Mouse (Mus musculus) stomach, embryonic 14.5 days (tissue): Measurements from ENCODE around the gene Rhcg. TPM values are rescaled to one million over a fixed set of nuclear protein-coding genes. Genes with fewer than 3 reads are reported as not detected.

Experiments used
- ATAC-seq: fragments of 200-750 bp; cut with Nextera tagmentation; 2 replicates; pipeline ENCODE4 v1.8.0; 2017; ENCODE audit warnings: low read depth, moderate TSS enrichment; ENCODE audit not compliant: insufficient number of reproducible peaks, insufficient read depth, low FRiP score
- H3K27ac ChIP-seq: fragments of 300-500 bp; sonication (generic); 2 replicates; pipeline ENCODE4 v1.5.1; 2014; ENCODE audit warnings: mild to moderate bottlenecking, low read length, moderate library complexity, mixed read lengths
- H3K27me3 ChIP-seq: fragments of 300-500 bp; sonication (generic); 2 replicates; pipeline ENCODE4 v1.6.1; 2014; ENCODE audit warnings: low read length, control low read depth, mixed read lengths; ENCODE audit not compliant: control insufficient read depth, insufficient read depth
- H3K36me3 ChIP-seq: fragments of 300-500 bp; sonication (generic); 2 replicates; pipeline ENCODE4 v1.6.1; 2014; ENCODE audit warnings: mild to moderate bottlenecking, control low read depth, low read length, moderate library complexity, mixed read lengths; ENCODE audit not compliant: control insufficient read depth, insufficient read depth
- H3K4me1 ChIP-seq: fragments of 300-500 bp; sonication (generic); 2 replicates; pipeline ENCODE4 v1.6.1; 2014; ENCODE audit warnings: low read length, control low read depth, mixed read lengths; ENCODE audit not compliant: control insufficient read depth, insufficient read depth
- H3K4me2 ChIP-seq: fragments of 300-500 bp; sonication (generic); replicated peaks from 2 replicates; pipeline ENCODE4 v1.6.1; 2014; ENCODE audit warnings: low read depth, low read length, control low read depth
- H3K4me3 ChIP-seq: fragments of 300-500 bp; sonication (generic); 2 replicates; pipeline ENCODE4 v1.5.1; 2014; ENCODE audit warnings: low read depth, low read length, control low read depth
- H3K9ac ChIP-seq: fragments of 300-500 bp; sonication (generic); replicated peaks from 2 replicates; pipeline ENCODE4 v1.6.1; 2014; ENCODE audit warnings: low read depth, mild to moderate bottlenecking, control low read depth, low read length, moderate library complexity, mixed read lengths
- H3K9me3 ChIP-seq: fragments of 300-500 bp; sonication (generic); 2 replicates; pipeline ENCODE4 v1.6.1; 2016; ENCODE audit warnings: low read depth, low read length, control low read depth; ENCODE audit not compliant: control insufficient read depth
- WGBS: fragments of 180-500 bp; shearing (Covaris S2); extraction: QIAGEN DNeasy Blood & Tissue Kit; methylation state at CpG from one replicate; pipeline ENCODE4 v1.1.7; 2014; 5-methylcytosine and 5-hydroxymethylcytosine counted together
- polyA plus RNA-seq: library from polyadenylated mRNA; unstranded; fragments of >200 nt; fragmentation: Nextera tagmentation; extraction: Ambion mirVana; gene quantifications from 2 replicates; pipeline ENCODE4 v1.2.1, GENCODE M21; 2014

Rhcg gene
- polyA plus RNA-seq, 1 experiment from 2014 or later: not detected

GRCm38 (mm10) chr7:79612783-79613182 is 4.7 kb downstream of the Rhcg start:
- H3K27me3 ChIP-seq: peaks cover 20% of the 10 kb centered on the region
- 10% methylated on average over 6 of the region's 6 CpGs for WGBS
- no peaks in the 10 kb centered on the region for H3K4me1 ChIP-seq
- no peak for ATAC-seq
- H3K36me3 ChIP-seq: no peaks in the 10 kb centered on the region
- H3K9ac ChIP-seq: no peak overlapping the region
- no peaks in the 10 kb centered on the region for H3K9me3 ChIP-seq
- no peak overlapping the region for H3K4me3 ChIP-seq
- no peak overlapping the region for H3K27ac ChIP-seq
- H3K4me2 ChIP-seq: no peak overlapping the region

- 75% methylated on average over 9 of the region's 9 CpGs for WGBS
- no peak overlapping the region for H3K9ac ChIP-seq
- H3K27ac ChIP-seq: no peak overlapping the region
- H3K27me3 ChIP-seq: peaks cover 11% of the 10 kb centered on the region; the same call in 1 of the 2 replicates
- no peak overlapping the region for H3K4me3 ChIP-seq
- no peak for ATAC-seq
- no peaks in the 10 kb centered on the region for H3K9me3 ChIP-seq
- H3K36me3 ChIP-seq: no peaks in the 10 kb centered on the region
- no peaks in the 10 kb centered on the region for H3K4me1 ChIP-seq
- H3K4me2 ChIP-seq: no peak overlapping the region
Measured at GRCm38 (mm10) chr7:79611901-79612300, 5.6 kb downstream of the Rhcg start.

- WGBS: 2% methylated on average over 25 of the region's 25 CpGs
- 0 out of 2 replicates have a peak, but pooled peaks cover 9% of the 10 kb centered on the region for H3K27me3 ChIP-seq
- H3K4me1 ChIP-seq: no peaks in the 10 kb centered on the region
Measured at GRCm38 (mm10) chr7:79607263-79607921, 10.1 kb downstream of the Rhcg start.

GRCm38 (mm10) chr7:79606766-79607165 is 10.7 kb downstream of the Rhcg start:
- Histone ChIP-seq H3K9ac (no peak overlapping the region), H3K36me3 (no peaks in the 10 kb centered on the region), H3K4me3 (no peak overlapping the region), H3K4me1 (no peaks in the 10 kb centered on the region), H3K4me2 (peak overlapping the region; percentile 51; the same call in 1 of the 2 replicates), H3K9me3 (no peaks in the 10 kb centered on the region), H3K27ac (no peak overlapping the region), H3K27me3 (0 out of 2 replicates have a peak, but pooled peaks cover 9% of the 10 kb centered on the region)
- WGBS: 26% methylated on average over 3 of the region's 3 CpGs
- no peak for ATAC-seq

More at GRCm38 (mm10) chr7:79607263-79607921, 10.1 kb downstream of the Rhcg start:
- no peaks in the 10 kb centered on the region for H3K9me3 ChIP-seq
- H3K4me2 ChIP-seq: peak overlapping the region; percentile 51
- ATAC-seq: peak; percentile 55; the same call in 1 of the 2 replicates
- no peak overlapping the region for H3K9ac ChIP-seq
- H3K4me3 ChIP-seq: peak overlapping the region; percentile 20; the same call in 1 of the 2 replicates
- no peaks in the 10 kb centered on the region for H3K36me3 ChIP-seq
- H3K27ac ChIP-seq: no peak overlapping the region

- WGBS: 44% methylated on average over 8 of the region's 8 CpGs
- no peak for ATAC-seq
- H3K36me3 ChIP-seq: no peaks in the 10 kb centered on the region
- H3K27ac ChIP-seq: no peak overlapping the region
- H3K4me2 ChIP-seq: no peak overlapping the region
- H3K4me3 ChIP-seq: no peak overlapping the region
- no peak overlapping the region for H3K9ac ChIP-seq
- H3K4me1 ChIP-seq: no peaks in the 10 kb centered on the region
- H3K27me3 ChIP-seq: 0 out of 2 replicates have a peak, but pooled peaks cover 5% of the 10 kb centered on the region
- H3K9me3 ChIP-seq: no peaks in the 10 kb centered on the region
Measured at GRCm38 (mm10) chr7:79602006-79602405, 15.5 kb downstream of the Rhcg start.

GRCm38 (mm10) chr7:79600122-79600521 is 17.3 kb downstream of the Rhcg start:
- H3K27me3 ChIP-seq: 0 out of 2 replicates have a peak, but pooled peaks cover 3% of the 10 kb centered on the region
- no peak for ATAC-seq
- no peaks in the 10 kb centered on the region for H3K36me3 ChIP-seq
- H3K27ac ChIP-seq: no peak overlapping the region
- no peaks in the 10 kb centered on the region for H3K9me3 ChIP-seq
- no peak overlapping the region for H3K9ac ChIP-seq
- no peak overlapping the region for H3K4me2 ChIP-seq
- no peaks in the 10 kb centered on the region for H3K4me1 ChIP-seq
- H3K4me3 ChIP-seq: no peak overlapping the region
- 78% methylated on average over 10 of the region's 10 CpGs for WGBS

- H3K27me3 ChIP-seq: peaks cover 52% of the 10 kb centered on the region
- H3K9ac ChIP-seq: no peak overlapping the region
Measured at GRCm38 (mm10) chr7:79594854-79595253, 22.6 kb downstream of the Rhcg start.

GRCm38 (mm10) chr7:79591812-79592731 is 25.4 kb downstream of the Rhcg start:
- no peaks in the 10 kb centered on the region; the same call in 1 of the 2 replicates for H3K9me3 ChIP-seq
- H3K9ac ChIP-seq: no peak overlapping the region
- no peaks in the 10 kb centered on the region; the same call in 1 of the 2 replicates for H3K4me1 ChIP-seq
- H3K36me3 ChIP-seq: no peaks in the 10 kb centered on the region
- H3K4me3 ChIP-seq: peak overlapping the region; percentile 23
- peaks cover 59% of the 10 kb centered on the region for H3K27me3 ChIP-seq
- 1% methylated on average over 42 of the region's 42 CpGs for WGBS
- peak overlapping the region; percentile 40 for H3K4me2 ChIP-seq
- peak; percentile 35; the same call in 1 of the 2 replicates for ATAC-seq
- no peak overlapping the region for H3K27ac ChIP-seq

More at GRCm38 (mm10) chr7:79594854-79595253, 22.6 kb downstream of the Rhcg start:
- Histone ChIP-seq H3K4me2 (no peak overlapping the region), H3K4me1 (no peaks in the 10 kb centered on the region; the same call in 1 of the 2 replicates), H3K36me3 (no peaks in the 10 kb centered on the region), H3K9me3 (no peaks in the 10 kb centered on the region), H3K27ac (no peak overlapping the region), H3K4me3 (no peak overlapping the region)
- ATAC-seq: no peak; the same call in 1 of the 2 replicates
- 13% methylated on average over 7 of the region's 7 CpGs for WGBS
